Mouse (Mus musculus) c-Kit-negative CD71-positive TER-119-positive erythroid progenitor cells, embryonic 14.5 days (primary cell): ENCODE data around the gene Hpse2.

Experiments
- DNase-seq: peaks from one replicate; pipeline ENCODE4 v3.0.0-alpha.2; 2013; ENCODE audit warnings: low read depth, low spot score

Gene Hpse2

GRCm38 (mm10) chr19:42965171-42965570 is 423.0 kb downstream of the Hpse2 start:
- no peak for DNase-seq

- DNase-seq = no peak
Observed at GRCm38 (mm10) chr19:42948114-42948636, 440.0 kb downstream of the Hpse2 start.

GRCm38 (mm10) chr19:42937544-42937943 is 450.6 kb downstream of the Hpse2 start:
- DNase-seq = no peak

GRCm38 (mm10) chr19:42936661-42937193 is 451.4 kb downstream of the Hpse2 start:
- no peak for DNase-seq

GRCm38 (mm10) chr19:42929702-42930101 is 458.5 kb downstream of the Hpse2 start:
- no peak for DNase-seq

- no peak for DNase-seq
Observed at GRCm38 (mm10) chr19:42928271-42928670, 459.9 kb downstream of the Hpse2 start.

GRCm38 (mm10) chr19:42922610-42923009 is 465.5 kb downstream of the Hpse2 start:
- no peak for DNase-seq

- DNase-seq = no peak
Observed at GRCm38 (mm10) chr19:42913703-42914102, 474.5 kb downstream of the Hpse2 start.

GRCm38 (mm10) chr19:42909719-42910118 is 478.4 kb downstream of the Hpse2 start:
- no peak for DNase-seq

GRCm38 (mm10) chr19:42908553-42908952 is 479.6 kb downstream of the Hpse2 start:
- DNase-seq = no peak

GRCm38 (mm10) chr19:42906328-42906727 is 481.8 kb downstream of the Hpse2 start:
- DNase-seq = no peak

GRCm38 (mm10) chr19:42904726-42905125 is 483.4 kb downstream of the Hpse2 start:
- no peak for DNase-seq

- DNase-seq = no peak
Observed at GRCm38 (mm10) chr19:42904240-42904639, 483.9 kb downstream of the Hpse2 start.

GRCm38 (mm10) chr19:42903840-42904239 is 484.3 kb downstream of the Hpse2 start:
- DNase-seq = no peak

GRCm38 (mm10) chr19:42902410-42903021 is 485.6 kb downstream of the Hpse2 start:
- no peak for DNase-seq

GRCm38 (mm10) chr19:42891599-42891998 is 496.6 kb downstream of the Hpse2 start:
- DNase-seq = no peak

- no peak for DNase-seq
Observed at GRCm38 (mm10) chr19:42877653-42878052, 510.5 kb downstream of the Hpse2 start.

- DNase-seq = no peak
Observed at GRCm38 (mm10) chr19:42876563-42876962, 511.6 kb downstream of the Hpse2 start.

- no peak for DNase-seq
Observed at GRCm38 (mm10) chr19:42869663-42870530, 518.3 kb downstream of the Hpse2 start.

GRCm38 (mm10) chr19:42868958-42869662 is 519.0 kb downstream of the Hpse2 start:
- no peak for DNase-seq

- no peak for DNase-seq
Observed at GRCm38 (mm10) chr19:42863013-42863412, 525.1 kb downstream of the Hpse2 start.

GRCm38 (mm10) chr19:42857096-42857495 is 531.1 kb downstream of the Hpse2 start:
- no peak for DNase-seq
